Mouse (Mus musculus) cerebellum, postnatal 4 days (tissue): ENCODE measurements around the gene B4galt5.

Source experiments
- DNase-seq, 2 experiments: peaks; one replicate each; pipeline ENCODE4 v3.0.0; 2022; ENCODE audit warnings: low spot score in 2 of 2, mixed read lengths in 1 of 2

The B4galt5 gene

DNA sequence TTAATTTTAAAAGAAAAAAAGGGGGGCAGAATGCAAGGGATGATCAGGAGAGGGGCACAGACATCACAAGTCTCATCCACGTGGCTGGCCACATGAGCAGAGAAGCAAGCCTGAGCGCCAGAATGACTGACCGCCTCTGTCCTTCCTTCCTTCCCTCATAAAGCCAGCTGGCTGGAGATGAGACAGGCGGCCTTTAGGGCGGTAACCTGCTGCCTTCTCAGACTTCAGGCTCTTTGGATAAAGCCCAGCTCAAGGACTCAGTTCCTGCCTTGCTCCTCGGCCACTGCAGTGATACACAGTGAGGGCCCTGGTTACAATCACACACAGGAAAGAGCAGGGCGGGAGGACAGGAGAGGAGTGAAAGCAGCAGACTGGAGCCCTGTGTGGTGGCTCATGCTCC, 94.8 kb downstream of the B4galt5 start:
- no peak for DNase-seq

DNA sequence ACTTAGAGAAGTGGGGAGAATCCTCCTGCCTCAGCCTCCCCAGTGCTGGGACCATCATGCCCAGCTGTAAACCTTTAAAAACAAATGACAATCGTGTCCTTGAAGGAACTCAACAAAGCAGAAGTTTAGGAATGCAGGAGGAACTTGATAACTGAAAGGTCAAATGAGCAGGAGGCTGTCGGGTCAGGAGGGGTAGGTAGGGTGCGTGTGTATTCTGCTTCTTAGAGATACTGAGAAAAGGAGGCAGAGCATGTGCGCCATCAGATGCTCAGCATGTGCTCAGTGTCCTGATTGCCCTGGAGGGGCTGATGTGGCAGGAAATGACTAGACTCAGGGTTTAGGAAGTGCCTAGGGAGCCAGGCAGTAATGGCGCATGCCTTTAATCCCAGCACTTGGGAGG, 95.5 kb downstream of the B4galt5 start:
- DNase-seq, result no peak

DNA sequence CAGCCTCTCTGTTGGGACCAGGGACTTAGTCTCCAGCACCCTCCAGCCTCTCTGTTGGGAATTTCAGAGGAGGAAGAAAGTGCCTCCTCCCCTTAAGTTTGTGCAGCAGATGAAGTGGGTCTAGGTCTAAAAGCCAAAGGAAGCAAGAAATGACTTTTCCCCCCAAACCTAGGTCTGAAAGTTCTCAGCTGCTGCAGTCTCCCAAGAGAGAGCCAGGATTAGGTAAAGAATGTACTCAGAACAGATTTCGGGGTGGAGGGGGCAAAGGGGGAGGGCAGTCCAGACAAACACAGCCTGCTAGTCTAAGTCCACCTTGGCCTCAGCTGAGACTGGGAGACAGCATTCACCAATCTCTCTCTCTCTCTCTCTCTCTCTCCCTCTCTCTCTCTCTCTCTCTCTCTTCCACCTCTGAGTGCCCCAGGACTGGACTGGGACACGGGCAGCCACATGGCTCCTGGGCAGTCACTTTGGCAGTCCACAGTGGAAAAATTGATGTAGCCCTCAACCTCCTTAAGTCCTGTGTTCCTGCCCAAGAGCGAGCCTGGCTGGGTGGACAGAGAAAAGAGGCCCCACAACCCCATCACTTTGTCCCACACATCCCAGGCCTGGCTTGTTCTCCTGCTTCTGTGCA, 96.8 kb downstream of the B4galt5 start:
- no peak for DNase-seq

DNA sequence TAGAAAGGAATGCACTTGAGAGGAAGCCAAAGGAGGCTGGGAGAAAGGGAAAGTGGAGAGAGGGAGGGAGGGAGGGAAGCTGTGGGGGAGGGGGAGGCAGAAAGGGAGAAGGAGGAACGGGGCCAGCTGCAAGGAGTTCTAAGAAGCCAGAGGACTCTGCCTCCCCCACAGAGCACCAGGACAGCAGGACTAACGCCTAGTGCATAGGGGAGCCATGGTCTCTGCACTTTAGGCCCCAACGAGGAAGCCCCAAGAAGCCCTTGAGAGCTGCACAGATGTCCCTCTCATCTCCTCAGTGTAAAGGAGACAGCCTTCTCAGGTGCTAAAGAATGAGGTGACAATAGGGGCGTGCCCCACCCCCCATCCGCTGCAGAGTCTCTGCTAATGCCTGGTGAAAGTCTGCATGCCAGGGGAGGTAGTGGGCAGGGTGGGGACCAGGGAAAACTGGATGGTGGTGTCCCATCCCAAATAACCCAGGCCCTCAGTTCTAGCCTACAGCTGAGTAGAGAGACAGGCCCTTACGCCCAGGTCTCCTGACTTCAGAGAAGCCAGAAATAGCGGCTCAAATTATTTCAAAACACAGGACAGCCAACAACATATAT, 98.1 kb downstream of the B4galt5 start:
- DNase-seq, result no peak

DNA sequence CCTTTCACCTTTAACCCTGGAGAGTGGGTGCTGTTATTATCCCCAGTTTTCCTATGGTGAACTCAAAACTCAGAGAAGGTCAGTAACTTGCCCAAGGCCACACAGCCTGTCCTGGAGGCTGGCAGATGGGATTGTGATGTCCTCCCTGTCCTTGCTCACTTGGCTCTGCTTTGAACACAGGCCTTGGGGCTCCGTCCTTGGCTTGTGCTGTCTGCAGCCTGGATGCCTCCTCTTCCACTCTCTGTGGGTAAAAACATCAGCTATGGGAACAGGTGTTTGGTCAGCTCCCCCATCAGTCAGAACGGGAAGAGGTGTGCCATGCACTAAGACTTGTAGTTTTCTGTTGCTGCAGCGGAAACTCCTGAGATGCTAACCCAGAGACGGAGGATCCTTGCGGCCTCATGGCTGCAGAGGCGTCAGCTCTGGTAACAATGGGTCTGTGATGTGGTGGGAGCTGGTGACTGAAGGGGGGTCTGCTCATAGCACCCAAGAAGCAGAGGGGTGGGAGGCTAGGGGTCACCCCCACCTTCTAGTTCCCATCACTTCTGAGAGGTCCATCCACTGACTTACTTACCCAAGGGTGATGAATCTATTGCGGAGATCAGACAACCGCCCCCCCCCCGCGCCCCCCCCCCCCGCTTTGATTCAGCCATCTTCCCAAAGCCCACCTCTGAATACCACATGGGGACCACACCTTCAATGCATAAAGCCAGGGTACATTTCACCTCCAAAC, 98.8 kb downstream of the B4galt5 start:
- no peak for DNase-seq

DNA sequence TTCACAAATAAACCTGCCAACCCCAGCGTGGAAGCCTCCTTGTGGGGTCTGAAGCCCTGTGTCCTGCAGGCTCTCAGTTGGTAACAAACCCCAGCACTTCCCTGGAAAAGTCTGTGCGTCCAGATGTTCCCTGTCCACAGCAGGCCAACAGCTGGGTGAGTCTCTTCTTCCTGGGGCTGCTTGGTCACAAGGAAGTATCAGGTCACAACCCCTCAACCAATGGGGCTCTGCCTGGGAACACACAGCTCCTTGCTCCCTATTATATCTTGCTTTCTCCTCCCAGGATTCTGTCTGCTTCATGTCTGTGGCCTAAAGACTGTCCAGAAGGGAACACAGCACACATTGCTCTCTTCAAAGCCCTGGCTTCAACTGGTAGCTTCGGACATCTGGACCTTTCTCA, 99.4 kb downstream of the B4galt5 start:
- no peak for DNase-seq
